Mouse (Mus musculus): ENCODE results near the gene Crhbp. TPM values are rescaled to one million over a fixed set of nuclear protein-coding genes. Genes with fewer than 3 reads are reported as not detected.
A peak's percentile ranks its signal among the peaks of the same experiment; 100 is the strongest.

Crhbp gene
- 10 to 100 TPM; 19.7 to 23.1 TPM for total RNA-seq (2021)

GRCm38 (mm10) chr13:95444824-95445223 lies at the start of gene Crhbp:
Gene Crhbp, minus strand, starts transcription at chr13:95444924.
- no peak for DNase-seq (ENCODE audit: extremely low spot score in 1 of 2, low spot score in 1 of 2)

GRCm38 (mm10) chr13:95493296-95493695 lies 48.6 kb upstream of the Crhbp start:
- DNase-seq (ENCODE audit: extremely low spot score in 1 of 2, low spot score in 1 of 2): no peak

GRCm38 (mm10) chr13:95491327-95491726 lies 46.6 kb upstream of the Crhbp start:
- DNase-seq (ENCODE audit: extremely low spot score in 1 of 2, low spot score in 1 of 2): no peak

- DNase-seq (ENCODE audit: extremely low spot score in 1 of 2, low spot score in 1 of 2): no peak
These were observed 39.9 kb upstream of the Crhbp start for GRCm38 (mm10) chr13:95484664-95485063.

- DNase-seq (ENCODE audit: extremely low spot score in 1 of 2, low spot score in 1 of 2): peak; percentile 77 to 94
These were observed 36.7 kb upstream of the Crhbp start for GRCm38 (mm10) chr13:95481428-95481827.

- DNase-seq (ENCODE audit: extremely low spot score in 1 of 2, low spot score in 1 of 2): no peak
These were observed 34.1 kb upstream of the Crhbp start, which contains the start of gene S100z for GRCm38 (mm10) chr13:95478671-95479413. Gene S100z, minus strand, starts transcription at chr13:95478721.

- no peak for DNase-seq (ENCODE audit: extremely low spot score in 1 of 2, low spot score in 1 of 2)
These were observed 32.4 kb upstream of the Crhbp start for GRCm38 (mm10) chr13:95477173-95477572.

GRCm38 (mm10) chr13:95475124-95475523 lies 30.4 kb upstream of the Crhbp start:
- DNase-seq (ENCODE audit: extremely low spot score in 1 of 2, low spot score in 1 of 2): no peak

- no peak for DNase-seq (ENCODE audit: extremely low spot score in 1 of 2, low spot score in 1 of 2)
These were observed 29.6 kb upstream of the Crhbp start for GRCm38 (mm10) chr13:95474294-95474693.

GRCm38 (mm10) chr13:95470970-95471369 lies 26.2 kb upstream of the Crhbp start:
- peak in 1 of 2 experiments; percentile 15 for DNase-seq (ENCODE audit: extremely low spot score in 1 of 2, low spot score in 1 of 2)

- DNase-seq (ENCODE audit: extremely low spot score in 1 of 2, low spot score in 1 of 2): no peak
These were observed 6.8 kb upstream of the Crhbp start for GRCm38 (mm10) chr13:95451529-95451928.

GRCm38 (mm10) chr13:95450636-95451210 lies 6.0 kb upstream of the Crhbp start:
- DNase-seq (ENCODE audit: extremely low spot score in 1 of 2, low spot score in 1 of 2): no peak

- no peak for DNase-seq (ENCODE audit: extremely low spot score in 1 of 2, low spot score in 1 of 2)
These were observed 5.0 kb upstream of the Crhbp start for GRCm38 (mm10) chr13:95449730-95450129.

- DNase-seq (ENCODE audit: extremely low spot score in 1 of 2, low spot score in 1 of 2): no peak
These were observed 433 bp downstream of the Crhbp start for GRCm38 (mm10) chr13:95444291-95444690.

GRCm38 (mm10) chr13:95443376-95444233 lies 1.1 kb downstream of the Crhbp start:
- DNase-seq (ENCODE audit: extremely low spot score in 1 of 2, low spot score in 1 of 2): peak in 1 of 2 experiments; percentile 11

GRCm38 (mm10) chr13:95442901-95443300 lies 1.8 kb downstream of the Crhbp start:
- no peak for DNase-seq (ENCODE audit: extremely low spot score in 1 of 2, low spot score in 1 of 2)

GRCm38 (mm10) chr13:95439569-95439968 lies 5.2 kb downstream of the Crhbp start:
- DNase-seq (ENCODE audit: extremely low spot score in 1 of 2, low spot score in 1 of 2): no peak

- DNase-seq (ENCODE audit: extremely low spot score in 1 of 2, low spot score in 1 of 2): no peak
These were observed 13.0 kb downstream of the Crhbp start for GRCm38 (mm10) chr13:95431760-95432159.

GRCm38 (mm10) chr13:95427499-95427898 lies 17.2 kb downstream of the Crhbp start:
- DNase-seq (ENCODE audit: extremely low spot score in 1 of 2, low spot score in 1 of 2): no peak

GRCm38 (mm10) chr13:95426421-95426820 lies 18.3 kb downstream of the Crhbp start:
- DNase-seq (ENCODE audit: extremely low spot score in 1 of 2, low spot score in 1 of 2): no peak

- no peak for DNase-seq (ENCODE audit: extremely low spot score in 1 of 2, low spot score in 1 of 2)
These were observed 19.2 kb downstream of the Crhbp start for GRCm38 (mm10) chr13:95425484-95425883.
